Comparison of ENCODE assay signal across 9 mouse cellular contexts in the genomic region with DNA sequence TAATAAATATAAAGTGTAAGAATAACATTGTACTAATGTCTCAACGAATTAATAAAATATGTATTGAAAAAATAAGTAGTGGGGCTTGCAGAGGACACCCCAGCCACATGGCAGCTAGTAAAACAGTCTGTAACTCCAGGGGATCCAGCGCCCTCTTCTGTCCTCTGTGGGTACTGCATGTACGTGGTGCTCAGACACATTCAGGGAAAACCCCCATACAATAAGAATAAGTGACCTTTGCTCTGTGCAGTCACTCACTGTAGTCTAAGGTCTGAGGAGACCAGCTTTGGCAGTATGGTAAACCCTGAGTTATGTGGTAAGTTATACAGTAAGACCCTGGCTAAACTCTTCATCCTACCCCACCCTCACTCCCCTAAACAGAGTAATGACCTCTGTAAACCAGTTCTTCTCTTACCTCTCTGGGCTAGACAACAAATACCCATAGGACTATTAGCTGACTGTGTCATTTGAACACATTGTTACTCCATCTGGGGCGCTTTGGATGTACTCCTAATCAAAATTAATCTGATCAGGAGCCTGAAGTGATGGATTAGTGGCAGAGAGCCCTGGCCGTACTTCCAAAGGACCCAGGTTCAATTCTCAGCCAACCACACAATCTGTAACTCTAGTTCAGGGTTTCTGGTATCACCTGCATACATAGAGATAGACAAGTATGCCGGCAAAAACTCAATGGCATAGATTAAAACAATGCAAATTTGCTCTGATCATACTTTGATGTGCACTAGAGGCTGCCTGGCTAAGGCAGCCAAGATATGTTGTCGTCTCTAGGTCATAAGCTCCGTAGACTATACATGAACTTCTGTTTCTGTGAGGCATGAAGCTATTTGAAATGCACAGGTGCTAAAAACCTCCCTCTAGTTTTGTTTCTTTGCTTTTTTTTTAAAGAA. TPM values are rescaled to one million over a fixed set of nuclear protein-coding genes. Genes with fewer than 3 reads are reported as not detected.
DNase-seq lines count a peak whose midpoint lies in the region; TF ChIP-seq lines count a peak whose summit lies in the region.
"Had no signal": no experiment of that assay in that cellular context is flagged by ENCODE, and none has a peak within 500 bp of the region (broad histone marks: within the 10 kb centered on the region; RNA-seq: fewer than 3 reads in every experiment).

No protein-coding gene starts in this region.

- TF ChIP-seq CTCF in E14TG2a.4 (conservative IDR thresholded peaks at IDR 0.05; ENCODE audit: low read length): peak; percentile 93
- peak; percentile 86 for TF ChIP-seq CTCF in bone marrow, adult 2 months (IDR thresholded peaks at IDR 0.05; ENCODE audit: control insufficient read depth, insufficient read depth, low read length)

- H3K27ac ChIP-seq in bone marrow, adult 2 months (ENCODE audit: control insufficient read depth, insufficient read depth, low read depth, low read length, poor library complexity): peak overlapping the region; percentile 12; the same call in 1 of the 2 replicates

- no peak for TF ChIP-seq POLR2A in bone marrow, adult 2 months (IDR thresholded peaks at IDR 0.05; ENCODE audit: borderline replicate concordance, control insufficient read depth, low read depth, low read length)

- H3K27me3 ChIP-seq in E14TG2a.4 (ENCODE audit: insufficient read depth, low read length): no peaks in the 10 kb centered on the region
- H3K27me3 ChIP-seq in erythroblast, embryonic 14.5 days (ENCODE audit: control insufficient read depth): no peaks in the 10 kb centered on the region
- H3K27me3 ChIP-seq: heart, embryonic 15.5 days had no signal

- peaks cover 98% of the 10 kb centered on the region for H3K4me1 ChIP-seq in E14TG2a.4 (replicated peaks; ENCODE audit: low read depth, low read length)
- H3K4me1 ChIP-seq in bone marrow, adult 2 months (ENCODE audit: control insufficient read depth, insufficient read depth, low read length): peaks cover 10% of the 10 kb centered on the region
- peaks cover 81% of the 10 kb centered on the region for H3K4me1 ChIP-seq in erythroblast, embryonic 14.5 days (ENCODE audit: control insufficient read depth)

- H3K36me3 ChIP-seq in E14TG2a.4 (ENCODE audit: insufficient read depth, low read length): peaks cover 45% of the 10 kb centered on the region
- H3K36me3 ChIP-seq in erythroblast, embryonic 14.5 days (ENCODE audit: control insufficient read depth): peaks cover 46% of the 10 kb centered on the region
- H3K36me3 ChIP-seq: heart, embryonic 15.5 days had no signal

- peak overlapping the region; percentile 60 for H3K4me3 ChIP-seq in E14TG2a.4 (replicated peaks; ENCODE audit: low read length)
- H3K4me3 ChIP-seq in bone marrow, adult 2 months (replicated peaks; ENCODE audit: control insufficient read depth, low read depth, low read length): no peak overlapping the region
- peak overlapping the region; percentile 47 for H3K4me3 ChIP-seq in erythroblast, embryonic 14.5 days (replicated peaks)
- H3K4me3 ChIP-seq: heart, embryonic 15.5 days had no signal

- H3K9me3 ChIP-seq in E14TG2a.4 (ENCODE audit: low read length): no peaks in the 10 kb centered on the region
- no peaks in the 10 kb centered on the region for H3K9me3 ChIP-seq in erythroblast, embryonic 14.5 days (ENCODE audit: control insufficient read depth, low read length)
- H3K9me3 ChIP-seq: heart, embryonic 15.5 days had no signal

- intact Hi-C loops in heart, postnatal 10 days (cut with DNase I): loop anchor here (2.0 kb wide), 2 partner anchors 27 to 69 kb away; no protein-coding TSS in a partner anchor

- peak; percentile 78 to 92 for DNase-seq in heart, postnatal 10 days
- peak; percentile 87 for DNase-seq in layer of hippocampus, adult 11-12 months (ENCODE audit: low spot score)
- DNase-seq in lung, adult 18-20 months: peak; percentile 80 to 84
- DNase-seq in retina, postnatal 7 days (ENCODE audit: low read depth, low spot score): peak; percentile 64
- peak; percentile 69 for DNase-seq in urinary bladder, adult 2 months (ENCODE audit: low spot score)

- WGBS in bone marrow, adult 2 months: 27% methylated on average over 8 of the region's 8 CpGs

RNA-seq across cellular contexts. Expression of a gene that starts 18.6 kb away (rescaled TPM):
- 19.3 and 46.3 TPM in 2 replicates for polyA plus RNA-seq in bone marrow, adult 2 months (2011; ENCODE audit: insufficient read depth, insufficient read length, low replicate concordance, missing spikeins)
- 14.2 and 17.0 TPM in 2 replicates for polyA plus RNA-seq in erythroblast, embryonic 14.5 days (2012)
- 10 to 100 TPM; 35.1 to 38.8 TPM for total RNA-seq in heart, postnatal 10 days (2021)
- 55.3 and 68.9 TPM in 2 replicates for polyA plus RNA-seq in urinary bladder, adult 2 months (2012; rRNA removed)

RNA-seq across cellular contexts. Expression of a gene that starts 37.9 kb away (rescaled TPM):
- polyA plus RNA-seq in bone marrow, adult 2 months (2011; ENCODE audit: insufficient read depth, insufficient read length, low replicate concordance, missing spikeins): 23.8 and 28.2 TPM in 2 replicates
- 0.70 and 0.73 TPM in 2 replicates for polyA plus RNA-seq in erythroblast, embryonic 14.5 days (2012)
- 1 to 10 TPM; 5.1 to 5.5 TPM for total RNA-seq in heart, postnatal 10 days (2021)
- 12.8 and 16.1 TPM in 2 replicates for polyA plus RNA-seq in urinary bladder, adult 2 months (2012; rRNA removed)

RNA-seq across cellular contexts. Expression of a gene that starts 47.0 kb away (rescaled TPM):
- 0.77 and 1.9 TPM in 2 replicates for polyA plus RNA-seq in bone marrow, adult 2 months (2011; ENCODE audit: insufficient read depth, insufficient read length, low replicate concordance, missing spikeins)
- 0.03 TPM in 2 replicates for polyA plus RNA-seq in erythroblast, embryonic 14.5 days (2012)
- total RNA-seq in heart, postnatal 10 days (2021): under 1 TPM in 1 of 2 experiments, not detected in 1; 0.36 TPM
- polyA plus RNA-seq in urinary bladder, adult 2 months (2012; rRNA removed): 0.10 TPM in 1 of 2 replicates, not detected in the other

RNA-seq across cellular contexts. Expression of a gene that starts 58.6 kb away (rescaled TPM):
- 12.1 and 24.9 TPM in 2 replicates for polyA plus RNA-seq in bone marrow, adult 2 months (2011; ENCODE audit: insufficient read depth, insufficient read length, low replicate concordance, missing spikeins)
- 0.36 TPM in 1 of 2 replicates, not detected in the other for polyA plus RNA-seq in erythroblast, embryonic 14.5 days (2012)
- under 1 TPM; 0.27 to 0.69 TPM for total RNA-seq in heart, postnatal 10 days (2021)
- 0.15 and 0.16 TPM in 2 replicates for polyA plus RNA-seq in urinary bladder, adult 2 months (2012; rRNA removed)
- polyA plus RNA-seq: heart, embryonic 15.5 days had no signal
